23 mouse cellular contexts compared by ENCODE assay signal in genomic region chr1:61068112-61068511, GRCm38 (mm10).
"Had no signal": no experiment of that assay in that cellular context is flagged by ENCODE, and none has a peak within 500 bp of the region (broad histone marks: within the 10 kb centered on the region; RNA-seq: fewer than 3 reads in every experiment).

No protein-coding gene starts in this region.

- H3K9ac ChIP-seq: kidney, embryonic 15.5 days; limb, embryonic 12.5 days; limb, embryonic 15.5 days; liver, embryonic 14.5 days; liver, postnatal 0 days; lung, embryonic 14.5 days; neural tube, embryonic 13.5 days; stomach, embryonic 15.5 days had no signal

- H3K4me3 ChIP-seq: kidney, embryonic 15.5 days; limb, embryonic 12.5 days; limb, embryonic 15.5 days; megakaryocyte, embryonic 14.5 days; midbrain, embryonic 10.5 days; neural tube, embryonic 13.5 days; stomach, embryonic 15.5 days had no signal

- DNase-seq: kidney, adult 8-10 months; kidney, postnatal 10 days; kidney, postnatal 4 days; left cerebral cortex, postnatal 4 days; liver, postnatal 0 days; lung, embryonic 14.5 days; lung, postnatal 36 days; midbrain, embryonic 14.5 days; retina, postnatal 1 day; right cerebral cortex, postnatal 25 days; spleen, adult 18-20 months; thymus, postnatal 14 days; thymus, postnatal 4 days had no signal

- H3K9me3 ChIP-seq: kidney, embryonic 15.5 days; limb, embryonic 12.5 days; limb, embryonic 15.5 days; megakaryocyte, embryonic 14.5 days; midbrain, embryonic 10.5 days; neural tube, embryonic 13.5 days; stomach, embryonic 15.5 days had no signal

- H3K4me1 ChIP-seq: limb, embryonic 12.5 days; megakaryocyte, embryonic 14.5 days; midbrain, embryonic 10.5 days; neural tube, embryonic 13.5 days; stomach, embryonic 15.5 days had no signal

- ATAC-seq: liver, postnatal 0 days; lung, postnatal 0 days had no signal

- H3K36me3 ChIP-seq: kidney, embryonic 15.5 days; limb, embryonic 12.5 days; limb, embryonic 15.5 days; midbrain, embryonic 10.5 days; neural tube, embryonic 13.5 days; stomach, embryonic 15.5 days had no signal

- H3K4me2 ChIP-seq: kidney, embryonic 15.5 days; limb, embryonic 12.5 days; limb, embryonic 15.5 days; liver, embryonic 11.5 days; lung, embryonic 14.5 days; neural tube, embryonic 13.5 days; stomach, embryonic 15.5 days had no signal

- H3K27me3 ChIP-seq: kidney, embryonic 15.5 days; limb, embryonic 12.5 days; limb, embryonic 15.5 days; megakaryocyte, embryonic 14.5 days; neural tube, embryonic 13.5 days; stomach, embryonic 15.5 days had no signal

- H3K27ac ChIP-seq: kidney, embryonic 15.5 days; limb, embryonic 12.5 days; limb, embryonic 15.5 days; liver, embryonic 14.5 days; midbrain, embryonic 10.5 days; neural tube, embryonic 13.5 days; stomach, embryonic 15.5 days had no signal
